Mouse (Mus musculus): ENCODE results near the gene Aars2.

DNA sequence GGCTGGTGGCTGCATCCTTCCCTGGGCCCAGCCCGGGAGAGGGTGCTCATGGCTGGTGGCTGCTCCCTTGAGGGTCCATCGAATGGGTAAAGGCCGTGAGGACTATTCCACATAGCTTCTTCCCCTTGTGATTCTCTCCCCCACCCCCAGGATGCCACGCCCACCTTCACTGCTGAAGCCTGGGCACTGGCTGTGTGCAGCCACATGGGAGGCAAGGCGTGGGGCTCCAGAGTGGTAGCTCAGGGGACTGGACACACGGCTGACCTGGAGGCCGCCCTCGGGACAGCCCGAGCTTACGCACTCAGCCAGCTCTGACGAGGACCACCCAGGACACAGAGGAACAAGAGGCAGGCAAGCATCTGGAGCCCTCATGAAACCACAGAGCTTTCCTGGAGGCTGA, 13.5 kb downstream of the Aars2 start:
- TF ChIP-seq CTCF (IDR thresholded peaks at IDR 0.05 in 2 of 3, conservative IDR thresholded peaks at IDR 0.05 in 1 of 3; ENCODE audit: control insufficient read depth in 1 of 3, insufficient read depth in 1 of 3, low read depth in 2 of 3, low read length in 3 of 3, poor library complexity in 1 of 3, severe bottlenecking in 1 of 3): no peak
- no peak for TF ChIP-seq POLR2A (IDR thresholded peaks at IDR 0.05; ENCODE audit: control insufficient read depth in 1 of 2, insufficient read depth in 1 of 2, low read depth in 1 of 2, low read length in 2 of 2, poor library complexity in 1 of 2)
